Mouse (Mus musculus) stomach, embryonic 16.5 days (tissue): ENCODE results near the gene Vapb. TPM values are rescaled to one million over a fixed set of nuclear protein-coding genes. Genes with fewer than 3 reads are reported as not detected.

ENCODE experiments used
- ATAC-seq: fragments of 200-750 bp; cut with Nextera tagmentation; 2 replicates; pipeline ENCODE4 v1.8.0; 2017; ENCODE audit warnings: moderate number of reproducible peaks, moderate TSS enrichment; ENCODE audit not compliant: insufficient read depth, low FRiP score
- H3K27ac ChIP-seq: fragments of 300-500 bp; sonication (generic); 2 replicates; pipeline ENCODE4 v1.5.1; 2014; ENCODE audit warnings: low read length
- H3K27me3 ChIP-seq: fragments of 300-500 bp; sonication (generic); 2 replicates; pipeline ENCODE4 v1.6.1; 2014; ENCODE audit warnings: low read length, control low read depth, mixed read lengths; ENCODE audit not compliant: control insufficient read depth, insufficient read depth
- H3K36me3 ChIP-seq: fragments of 300-500 bp; sonication (generic); 2 replicates; pipeline ENCODE4 v1.6.1; 2014; ENCODE audit warnings: low read length; ENCODE audit not compliant: control insufficient read depth, insufficient read depth
- H3K4me1 ChIP-seq: fragments of 300-500 bp; sonication (generic); 2 replicates; pipeline ENCODE4 v1.6.1; 2014; ENCODE audit warnings: low read length, control low read depth, mixed read lengths; ENCODE audit not compliant: control insufficient read depth, insufficient read depth
- H3K4me2 ChIP-seq: fragments of 300-500 bp; sonication (generic); 2 replicates; pipeline ENCODE4 v1.6.1; 2014; ENCODE audit warnings: low read depth, low read length, mixed read lengths
- H3K4me3 ChIP-seq: fragments of 300-500 bp; sonication (generic); replicated peaks from 2 replicates; pipeline ENCODE4 v1.5.1; 2014; ENCODE audit warnings: mild to moderate bottlenecking, low read length
- H3K9ac ChIP-seq: fragments of 300-500 bp; sonication (generic); 2 replicates; pipeline ENCODE4 v1.6.1; 2014; ENCODE audit warnings: low read length
- H3K9me3 ChIP-seq: fragments of 300-500 bp; sonication (generic); replicated peaks from 2 replicates; pipeline ENCODE4 v1.6.1; 2016; ENCODE audit warnings: low read length, control low read depth; ENCODE audit not compliant: control insufficient read depth
- WGBS: fragments of 180-500 bp; shearing (Covaris S2); extraction: QIAGEN DNeasy Blood & Tissue Kit; methylation state at CpG from one replicate; pipeline ENCODE4 v1.1.7; 2014; 5-methylcytosine and 5-hydroxymethylcytosine counted together
- polyA plus RNA-seq: library from polyadenylated mRNA; unstranded; fragments of >200 nt; fragmentation: Nextera tagmentation; extraction: Ambion mirVana; gene quantifications from 2 replicates; pipeline ENCODE4 v1.2.1, GENCODE M21; 2015

Vapb gene
- polyA plus RNA-seq, 1 experiment from 2014 or later = 20.7 TPM

DNA sequence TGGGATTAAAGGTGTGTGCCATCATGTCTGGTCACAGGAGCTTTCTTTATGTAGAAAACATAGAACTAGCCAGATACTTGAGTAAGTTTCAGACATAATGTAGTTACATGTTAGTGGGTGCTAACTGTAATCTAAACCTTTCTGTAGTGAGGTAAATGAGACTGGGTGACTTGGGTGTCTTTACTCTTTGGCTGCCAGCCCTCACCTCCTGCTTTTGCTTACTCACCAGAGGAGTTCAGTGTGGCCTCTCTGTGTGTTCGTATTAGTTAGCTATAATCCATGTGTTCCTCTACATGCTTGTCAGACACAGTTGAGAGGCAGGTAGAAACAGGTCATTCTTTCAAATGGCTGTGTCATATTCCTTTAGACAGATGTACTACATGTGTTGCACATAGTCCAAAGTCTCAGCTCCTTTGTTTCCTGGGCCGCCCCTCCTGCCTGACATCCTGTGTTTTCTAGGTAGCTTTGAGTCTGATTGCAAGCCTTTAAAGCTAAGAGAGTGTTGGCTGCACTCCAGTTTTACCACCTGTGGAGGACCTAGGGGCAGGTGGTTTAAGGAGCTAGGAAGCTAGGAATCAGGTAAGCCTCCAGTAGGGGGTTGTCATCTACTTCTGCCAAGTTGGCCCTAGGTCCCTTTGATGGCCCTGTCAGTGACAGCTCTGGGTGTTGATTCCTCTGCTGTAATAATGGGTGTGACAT is 11.8 kb downstream of the Vapb start:
- no peaks in the 10 kb centered on the region for H3K36me3 ChIP-seq
- ATAC-seq = peak; percentile 66; the same call in 1 of the 2 replicates
- 64% methylated on average over 2 of the region's 2 CpGs for WGBS

DNA sequence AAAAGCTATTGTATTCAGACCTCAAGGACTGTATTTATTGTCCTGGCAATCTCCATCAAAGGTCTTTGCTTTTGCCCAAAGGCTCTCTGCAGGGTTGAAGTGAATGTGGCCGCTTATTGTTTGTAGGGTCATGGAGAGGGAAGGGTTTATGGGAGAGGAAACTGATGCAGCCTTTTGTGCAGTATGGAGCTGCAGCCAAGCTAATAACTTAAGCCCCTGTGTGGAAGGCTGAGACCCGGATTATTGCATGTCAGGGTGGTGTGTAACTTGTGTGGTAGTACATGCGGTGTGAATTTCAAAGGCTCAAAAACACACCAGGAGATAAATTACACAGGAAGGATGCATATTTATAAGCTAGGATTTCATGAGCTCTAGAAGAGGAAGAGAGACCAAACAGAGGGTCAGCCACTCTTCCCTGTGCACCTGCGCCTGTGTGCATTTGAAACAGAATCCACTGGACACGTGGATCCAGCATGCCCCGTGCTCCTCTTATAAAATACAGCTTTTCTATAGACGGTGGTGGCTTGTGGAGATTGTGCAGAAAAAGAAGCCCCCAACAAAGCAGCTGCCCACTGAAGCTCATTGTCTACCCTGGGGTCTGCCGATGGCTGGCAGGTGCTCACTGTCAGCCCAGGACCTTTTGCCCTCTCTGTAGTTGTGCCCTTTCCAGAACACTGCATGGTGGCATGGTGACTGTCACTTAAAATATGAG is 18.3 kb downstream of the Vapb start:
- H3K27me3 ChIP-seq = no peaks in the 10 kb centered on the region
- no peak overlapping the region for H3K27ac ChIP-seq
- H3K36me3 ChIP-seq = no peaks in the 10 kb centered on the region
- no peak overlapping the region for H3K9ac ChIP-seq
- H3K9me3 ChIP-seq = no peaks in the 10 kb centered on the region
- H3K4me2 ChIP-seq = no peak overlapping the region
- 0 out of 2 replicates have a peak, but pooled peaks cover 2% of the 10 kb centered on the region for H3K4me1 ChIP-seq
- ATAC-seq = no peak
- H3K4me3 ChIP-seq = no peak overlapping the region
- 63% methylated on average over 8 of the region's 8 CpGs for WGBS

More for the DNA sequence above, 11.8 kb downstream of the Vapb start:
- Histone ChIP-seq H3K27me3 (no peaks in the 10 kb centered on the region), H3K4me1 (no peaks in the 10 kb centered on the region; the same call in 1 of the 2 replicates), H3K27ac (no peak overlapping the region), H3K9ac (no peak overlapping the region), H3K9me3 (no peaks in the 10 kb centered on the region), H3K4me3 (no peak overlapping the region), H3K4me2 (no peak overlapping the region)

DNA sequence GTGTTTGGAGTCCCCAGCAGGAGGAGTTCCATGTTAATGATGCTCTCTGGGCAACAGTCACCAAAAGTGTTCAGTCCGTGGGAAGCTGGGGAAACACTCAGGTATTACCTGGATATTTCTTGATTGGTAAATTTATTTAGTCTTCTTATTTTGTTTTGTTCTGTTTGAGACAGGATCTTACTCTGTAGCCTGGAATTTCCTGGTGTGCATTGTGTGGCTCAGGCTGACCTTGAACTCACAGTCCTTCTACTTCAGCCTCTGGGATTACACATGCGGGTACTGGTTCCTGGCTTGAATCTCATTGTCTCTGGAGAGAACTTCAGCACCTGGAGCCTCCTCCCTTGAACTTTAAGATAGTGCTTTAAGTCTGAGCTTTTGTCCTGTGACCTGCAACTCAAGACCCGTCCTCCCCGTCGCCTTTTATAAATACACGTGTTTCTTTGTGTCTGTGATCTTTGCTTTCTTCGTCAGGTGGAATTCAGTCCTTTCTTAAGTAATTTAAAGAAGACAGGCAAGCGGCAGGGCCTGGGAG is 20.4 kb downstream of the Vapb start:
- WGBS = 70% methylated on average over 8 of the region's 8 CpGs
- Histone ChIP-seq H3K27me3 (no peaks in the 10 kb centered on the region), H3K9me3 (no peaks in the 10 kb centered on the region), H3K4me3 (no peak overlapping the region), H3K4me2 (no peak overlapping the region), H3K36me3 (no peaks in the 10 kb centered on the region), H3K27ac (no peak overlapping the region), H3K9ac (no peak overlapping the region), H3K4me1 (0 out of 2 replicates have a peak, but pooled peaks cover 7% of the 10 kb centered on the region)
- ATAC-seq = no peak

DNA sequence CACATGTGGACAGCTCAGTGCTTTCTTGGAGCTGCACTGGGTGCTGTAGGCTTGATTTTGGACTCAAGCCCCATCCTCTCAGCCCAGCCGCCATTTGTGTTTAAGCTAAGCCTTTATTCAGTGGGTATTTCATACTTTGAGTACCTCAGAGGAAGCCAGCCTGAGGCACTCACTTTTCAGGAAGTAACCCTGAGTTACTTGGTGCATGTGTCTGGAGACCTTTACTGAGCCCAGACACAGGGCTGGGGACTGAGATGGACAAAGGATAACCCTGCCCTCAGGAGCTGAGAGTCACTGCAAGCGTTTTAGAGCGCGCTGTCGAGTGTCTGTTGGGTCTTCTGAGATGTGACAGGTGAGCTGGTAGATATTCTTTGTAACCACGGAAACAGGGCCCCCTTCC is 23.3 kb downstream of the Vapb start:
- Histone ChIP-seq H3K4me3 (no peak overlapping the region), H3K27me3 (no peaks in the 10 kb centered on the region), H3K9me3 (no peaks in the 10 kb centered on the region), H3K36me3 (no peaks in the 10 kb centered on the region), H3K4me1 (0 out of 2 replicates have a peak, but pooled peaks cover 9% of the 10 kb centered on the region), H3K27ac (no peak overlapping the region), H3K4me2 (no peak overlapping the region), H3K9ac (no peak overlapping the region)
- WGBS = 79% methylated on average over 6 of the region's 6 CpGs
- no peak for ATAC-seq

DNA sequence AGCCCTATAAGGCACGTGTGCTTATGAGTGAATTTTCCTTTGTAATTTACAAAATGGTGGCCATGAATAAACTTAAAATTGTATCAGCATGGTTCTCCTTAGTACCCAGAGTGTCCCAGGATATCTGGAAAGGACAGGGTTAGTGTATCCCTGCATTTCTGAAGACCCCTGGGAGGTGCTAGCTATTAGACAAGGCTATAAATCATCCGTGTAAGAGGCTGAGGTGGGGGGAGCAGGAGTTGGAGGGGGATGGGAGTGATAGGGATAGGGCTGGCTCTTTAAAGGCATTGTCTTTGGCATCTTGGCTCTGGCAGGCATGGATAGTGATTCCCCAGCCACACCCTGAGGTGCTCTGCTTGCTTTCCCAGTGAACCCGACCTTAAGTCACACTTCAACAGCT is 27.3 kb downstream of the Vapb start:
- Histone ChIP-seq H3K9ac (no peak overlapping the region), H3K27me3 (no peaks in the 10 kb centered on the region), H3K27ac (no peak overlapping the region), H3K4me2 (no peak overlapping the region), H3K9me3 (no peaks in the 10 kb centered on the region), H3K4me3 (no peak overlapping the region), H3K4me1 (0 out of 2 replicates have a peak, but pooled peaks cover 9% of the 10 kb centered on the region), H3K36me3 (no peaks in the 10 kb centered on the region)
- no peak for ATAC-seq
- WGBS = 44% methylated on average over 3 of the region's 3 CpGs

DNA sequence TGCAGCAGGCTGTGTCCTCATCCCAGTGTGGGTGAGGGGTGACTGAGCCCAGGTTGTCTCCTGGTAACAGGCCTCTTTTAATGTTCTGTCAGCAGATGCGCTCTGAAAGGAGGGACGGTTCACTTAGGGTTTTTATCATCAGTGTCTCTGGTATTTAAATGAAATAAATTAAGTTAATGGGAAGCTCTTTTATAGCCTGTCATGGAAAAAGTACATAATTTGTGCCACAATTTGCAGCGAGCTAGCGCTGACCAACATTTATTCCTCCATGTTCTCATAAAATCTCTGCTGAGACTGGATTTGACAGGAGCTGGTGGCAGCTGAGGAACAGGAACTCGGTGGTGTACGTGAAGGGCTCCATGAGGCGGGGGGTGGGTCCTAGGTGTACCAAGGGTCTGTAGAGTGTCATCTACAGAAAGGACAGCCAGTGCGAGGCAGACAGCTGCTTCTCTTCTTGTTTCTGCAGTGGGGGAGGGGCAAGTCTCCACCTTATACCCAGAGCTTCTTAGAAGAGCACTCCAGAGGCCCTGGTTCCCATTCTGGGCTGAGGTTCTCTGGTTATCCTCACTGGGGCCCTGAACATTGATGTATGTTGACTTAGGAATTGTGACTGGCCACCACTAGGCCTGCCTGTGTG is 30.8 kb downstream of the Vapb start:
- peaks cover 10% of the 10 kb centered on the region; the same call in 1 of the 2 replicates for H3K4me1 ChIP-seq

DNA sequence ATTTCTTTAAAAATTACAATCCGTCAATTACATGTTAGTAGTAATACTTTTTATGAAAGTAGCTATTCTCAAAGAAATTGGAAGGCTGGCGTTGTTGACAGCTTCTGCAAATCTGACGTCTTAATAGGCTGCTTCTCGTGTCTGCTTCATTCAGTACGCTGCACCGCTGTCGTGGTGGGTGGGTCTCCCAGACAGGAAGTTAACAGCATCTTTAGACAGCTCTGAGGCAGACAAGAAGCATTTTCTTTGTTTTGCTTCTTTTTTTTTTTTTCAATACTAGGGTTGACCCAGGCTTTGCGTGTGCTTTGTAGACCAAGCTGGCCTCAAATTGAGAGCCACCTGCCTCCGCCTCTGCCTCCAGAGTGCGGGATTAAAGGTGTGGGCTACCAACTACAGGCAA is 31.9 kb downstream of the Vapb start:
- Histone ChIP-seq H3K9me3 (no peaks in the 10 kb centered on the region), H3K4me1 (peaks cover 10% of the 10 kb centered on the region; the same call in 1 of the 2 replicates), H3K27ac (no peak overlapping the region)

More for the DNA sequence above, 30.8 kb downstream of the Vapb start:
- Histone ChIP-seq H3K9me3 (no peaks in the 10 kb centered on the region), H3K36me3 (no peaks in the 10 kb centered on the region), H3K4me2 (no peak overlapping the region), H3K4me3 (no peak overlapping the region), H3K27ac (no peak overlapping the region), H3K9ac (no peak overlapping the region), H3K27me3 (no peaks in the 10 kb centered on the region)
- WGBS = 56% methylated on average over 8 of the region's 8 CpGs
- no peak for ATAC-seq

DNA sequence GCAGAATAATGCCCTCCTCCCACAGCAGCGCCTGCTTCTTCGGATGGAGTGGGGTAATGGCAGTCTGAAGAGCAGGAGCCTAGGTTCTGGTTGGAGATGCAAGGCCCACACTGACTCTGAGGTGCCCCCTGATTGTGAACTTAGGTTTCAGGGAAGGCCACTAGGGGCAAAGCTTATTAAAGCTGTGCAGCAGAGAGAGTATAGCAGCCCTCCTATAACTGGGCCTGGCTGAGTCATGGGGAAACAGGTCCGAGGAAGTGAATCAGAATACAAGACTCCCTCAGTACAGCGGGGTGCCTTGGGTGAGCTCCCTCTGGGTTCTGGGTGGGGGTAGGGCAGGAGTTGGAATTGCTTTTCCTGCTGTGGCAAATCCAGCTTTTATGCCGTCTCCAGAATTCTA is 33.3 kb downstream of the Vapb start:
- H3K36me3 ChIP-seq = no peaks in the 10 kb centered on the region
- no peak for ATAC-seq
- 68% methylated on average over 5 of the region's 5 CpGs for WGBS
- H3K4me2 ChIP-seq = no peak overlapping the region
- no peak overlapping the region for H3K4me3 ChIP-seq
- H3K9me3 ChIP-seq = no peaks in the 10 kb centered on the region
- H3K9ac ChIP-seq = no peak overlapping the region
- H3K27me3 ChIP-seq = no peaks in the 10 kb centered on the region
- peak overlapping the region; percentile 14; the same call in 1 of the 2 replicates for H3K27ac ChIP-seq
- peaks cover 9% of the 10 kb centered on the region for H3K4me1 ChIP-seq

More for the DNA sequence above, 31.9 kb downstream of the Vapb start:
- no peak overlapping the region for H3K9ac ChIP-seq
- H3K36me3 ChIP-seq = no peaks in the 10 kb centered on the region
- H3K4me2 ChIP-seq = no peak overlapping the region
- 55% methylated on average over 10 of the region's 10 CpGs for WGBS
- no peak overlapping the region for H3K4me3 ChIP-seq
- no peaks in the 10 kb centered on the region for H3K27me3 ChIP-seq
- ATAC-seq = no peak

DNA sequence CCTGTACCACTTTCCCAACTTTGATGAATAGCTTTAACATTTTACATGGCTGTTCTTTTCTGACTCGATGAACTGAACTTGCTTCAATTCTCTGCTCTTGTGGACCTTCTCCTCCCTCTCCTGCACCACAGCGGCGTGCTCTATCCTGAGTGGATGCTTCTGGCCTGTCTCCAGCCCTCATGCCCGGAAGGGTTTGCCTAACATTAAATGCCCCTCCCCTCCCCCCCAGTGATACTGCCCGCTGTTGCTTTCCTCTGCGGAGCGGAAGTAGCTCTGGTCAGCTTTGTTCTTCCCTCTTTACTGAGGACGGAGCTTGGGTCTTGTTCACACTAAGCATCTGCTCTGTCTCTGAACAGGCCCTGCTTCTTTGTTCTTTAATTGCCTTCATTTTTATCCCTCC is 34.4 kb downstream of the Vapb start:
- Histone ChIP-seq H3K9ac (no peak overlapping the region), H3K9me3 (no peaks in the 10 kb centered on the region), H3K4me3 (no peak overlapping the region), H3K4me1 (peaks cover 14% of the 10 kb centered on the region), H3K36me3 (no peaks in the 10 kb centered on the region), H3K27me3 (no peaks in the 10 kb centered on the region), H3K27ac (no peak overlapping the region), H3K4me2 (no peak overlapping the region)
- 66% methylated on average over 8 of the region's 8 CpGs for WGBS
- no peak for ATAC-seq
